Mouse (Mus musculus) gastrocnemius, postnatal 10 days (tissue): ENCODE measurements around the gene Arhgap21. TPM values are rescaled to one million over a fixed set of nuclear protein-coding genes. Genes with fewer than 3 reads are reported as not detected.

Experiments used
- DNase-seq: peaks from one replicate; pipeline ENCODE4 v3.0.0; 2021; ENCODE audit warnings: mixed read lengths
- long read RNA-seq, 2 experiments: library from polyadenylated mRNA; stranded (forward); transcript quantifications; one replicate each; pipeline ENCODE4 v2.0.0; 2021
- total RNA-seq, 2 experiments: library from RNA; stranded (reverse); gene quantifications; 2 replicates each; pipeline ENCODE4 v1.2.3; 2021

Gene Arhgap21
- 10 to 100 TPM; 35.9 to 56.3 TPM for total RNA-seq
- long read RNA-seq, experiment 1, full-length matches to known transcripts = 1 of 11 reads
- long read RNA-seq, experiment 1, partial matches to known transcripts = 3 of 11 reads
- long read RNA-seq, experiment 1, other reads (novel, unspliced or antisense) = 7 of 11 reads
- long read RNA-seq, experiment 2, partial matches to known transcripts = 2 of 8 reads
- long read RNA-seq, experiment 2, other reads (novel, unspliced or antisense) = 6 of 8 reads

DNA sequence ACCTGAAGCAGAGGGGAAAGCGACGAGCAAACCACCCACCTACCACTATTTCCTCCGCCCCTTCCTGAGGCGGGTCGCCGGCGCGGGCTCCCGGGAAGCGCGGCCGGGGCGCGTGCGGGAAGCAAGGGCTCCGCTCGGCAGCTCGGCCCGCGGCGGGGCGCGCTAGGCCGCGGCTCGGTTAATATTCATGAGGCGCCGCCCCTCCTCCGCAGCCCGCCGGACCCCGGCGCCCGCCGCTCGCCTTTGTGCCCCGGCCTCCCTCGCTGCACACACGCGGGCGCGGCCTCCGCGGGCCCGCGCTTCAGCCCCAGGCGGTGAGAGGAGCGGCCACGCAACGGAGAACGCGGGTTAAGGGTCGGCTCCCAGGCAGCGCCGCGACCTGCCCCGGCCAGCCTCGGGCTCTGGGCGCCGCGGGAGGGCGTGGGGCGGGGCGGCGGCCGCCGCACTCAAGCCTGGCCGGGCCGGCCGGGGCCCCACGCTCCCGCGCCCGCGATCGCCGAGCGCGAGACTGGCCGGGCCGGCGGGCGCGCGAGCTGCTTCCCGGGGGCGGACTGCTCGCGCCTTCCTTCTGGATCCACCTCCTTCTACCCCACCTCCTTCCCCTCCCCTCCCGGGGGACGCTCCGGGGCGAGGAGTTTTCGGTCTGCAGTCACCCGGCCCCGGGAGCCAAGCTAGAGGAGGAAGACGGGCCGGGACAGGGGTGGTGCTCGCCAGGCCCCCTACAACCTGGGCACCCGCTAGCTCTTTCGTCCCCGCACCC, at the start of gene Arhgap21:
Arhgap21 (minus strand) TSS at position 441 of the 760 bp plus-strand sequence.
- peak; percentile 86 for DNase-seq

DNA sequence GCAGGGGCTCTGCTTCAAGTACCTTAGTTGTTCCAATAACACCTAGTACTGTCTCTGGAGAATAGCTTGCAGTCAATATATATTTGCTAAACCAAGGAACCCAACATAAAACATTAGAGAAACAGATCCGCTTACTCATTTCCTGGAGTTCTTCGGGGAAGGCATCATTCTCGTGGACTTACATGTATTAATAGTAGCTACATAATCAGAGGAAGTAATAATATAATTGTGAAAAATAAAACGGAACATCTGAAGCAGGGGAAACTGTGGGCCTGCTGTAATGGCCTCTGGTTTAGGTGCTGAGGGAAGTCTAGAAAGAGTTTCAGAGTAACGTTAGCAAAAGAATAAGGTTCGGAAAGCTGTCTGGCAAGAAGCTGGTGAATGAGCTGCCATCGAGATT, 47.9 kb upstream of the Arhgap21 start:
- DNase-seq = no peak

DNA sequence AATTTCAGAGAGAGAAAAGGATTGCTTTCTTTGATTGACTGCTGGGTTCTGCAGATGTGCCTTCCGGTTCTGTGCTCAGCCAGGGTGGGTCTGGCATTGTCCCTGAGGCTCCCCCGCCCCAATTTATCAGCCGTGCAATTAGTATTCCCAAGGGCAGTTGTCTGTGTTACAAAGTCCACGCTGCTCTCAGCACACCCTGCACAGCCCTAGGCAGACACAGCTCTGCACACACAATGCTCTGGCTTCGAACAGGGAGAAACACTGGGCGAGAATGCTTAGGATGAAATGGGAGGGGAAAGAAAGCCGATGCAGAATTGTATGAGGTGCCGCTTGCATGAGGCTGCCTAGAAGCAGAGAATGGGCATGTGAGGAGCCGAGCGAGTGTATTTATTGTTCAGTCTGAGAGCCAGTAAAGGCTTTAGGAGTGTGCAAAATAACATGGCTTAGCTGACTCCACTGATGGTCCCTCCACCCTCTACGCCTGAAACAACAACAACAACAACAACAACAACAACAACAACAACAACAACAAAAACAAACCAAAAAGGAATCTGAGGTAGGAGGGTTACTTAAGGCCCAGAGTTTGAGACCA, 42.2 kb upstream of the Arhgap21 start:
- DNase-seq = no peak

DNA sequence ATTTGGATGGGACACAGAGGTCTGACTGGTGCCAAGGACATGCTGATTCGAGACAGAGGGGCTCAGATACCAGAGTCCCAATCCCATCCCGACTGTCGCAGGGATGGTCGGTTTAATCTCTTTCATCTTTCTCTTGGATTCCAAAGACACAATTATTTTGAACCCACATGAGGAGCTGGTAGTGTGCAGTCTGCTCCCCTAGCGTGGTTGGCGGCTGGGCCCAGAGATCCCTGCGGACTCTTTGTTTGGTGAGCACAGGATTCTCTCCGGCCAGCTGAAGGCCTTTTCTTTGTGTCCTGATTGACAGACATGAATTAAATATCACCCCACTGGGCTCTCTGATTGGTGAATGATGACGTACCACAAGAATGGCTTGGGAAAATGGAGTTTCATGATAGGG, 41.5 kb upstream of the Arhgap21 start:
- DNase-seq = no peak

DNA sequence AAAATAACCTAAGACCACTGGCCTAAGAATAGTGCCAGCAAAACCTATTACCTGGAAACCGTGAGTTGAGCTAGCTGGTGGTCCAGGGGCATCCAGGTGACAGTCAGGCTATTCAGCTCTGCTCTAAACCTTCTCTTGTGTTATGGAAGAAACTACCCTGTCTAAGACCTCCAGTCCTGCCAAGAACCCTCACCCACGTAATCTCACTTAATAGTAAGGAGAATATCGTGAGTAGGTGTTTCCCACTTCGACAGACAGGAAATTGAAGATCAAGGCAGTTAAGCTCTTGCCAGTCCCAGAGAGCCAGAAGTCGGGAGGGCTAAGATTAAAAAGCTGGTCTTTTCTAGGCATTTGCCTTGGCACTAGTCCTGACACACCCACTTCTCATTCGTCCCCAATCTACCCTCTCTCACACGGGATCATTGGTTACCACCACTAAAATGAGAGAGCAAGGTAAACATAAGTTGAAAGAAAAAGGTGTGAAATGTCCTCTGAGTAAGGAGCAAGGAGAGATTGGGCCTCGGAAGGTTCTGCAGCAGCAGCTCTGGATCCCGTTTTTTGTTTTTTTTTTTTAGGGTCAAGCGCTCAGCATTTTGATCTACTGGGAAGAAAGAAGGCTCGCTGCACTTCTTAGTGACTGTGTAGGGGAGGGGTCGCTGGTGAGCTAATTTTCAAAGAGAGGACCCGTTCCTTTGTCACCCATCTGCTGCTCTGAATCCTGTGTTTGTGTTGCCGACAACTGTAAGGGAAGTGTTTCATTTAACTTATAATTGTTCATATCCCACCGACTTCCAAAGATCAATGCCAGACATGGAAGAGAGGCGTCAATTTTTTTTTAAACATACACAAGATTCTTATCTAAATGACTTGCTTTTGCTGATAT, 40.8 kb upstream of the Arhgap21 start:
- no peak for DNase-seq

DNA sequence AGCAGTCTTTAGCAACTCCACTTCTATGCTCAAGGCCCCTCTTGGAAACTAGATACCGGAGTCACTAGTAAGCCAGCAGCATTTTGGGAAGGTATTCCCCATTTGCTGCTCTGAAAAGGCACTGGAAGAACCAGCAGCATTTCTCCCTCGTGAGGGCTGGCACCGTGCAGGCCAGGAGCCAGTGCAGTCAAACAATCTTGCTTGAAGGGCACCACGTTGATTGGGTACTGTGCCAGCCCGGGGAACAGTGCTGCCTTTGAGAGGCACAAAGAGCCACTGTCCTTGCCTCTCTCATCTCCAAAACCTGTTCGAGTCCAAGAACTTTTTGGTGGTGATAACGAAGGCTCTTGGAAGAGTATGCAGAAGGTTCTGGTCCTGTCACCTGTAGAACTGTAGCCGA, 33.9 kb upstream of the Arhgap21 start:
- peak; percentile 17 for DNase-seq

DNA sequence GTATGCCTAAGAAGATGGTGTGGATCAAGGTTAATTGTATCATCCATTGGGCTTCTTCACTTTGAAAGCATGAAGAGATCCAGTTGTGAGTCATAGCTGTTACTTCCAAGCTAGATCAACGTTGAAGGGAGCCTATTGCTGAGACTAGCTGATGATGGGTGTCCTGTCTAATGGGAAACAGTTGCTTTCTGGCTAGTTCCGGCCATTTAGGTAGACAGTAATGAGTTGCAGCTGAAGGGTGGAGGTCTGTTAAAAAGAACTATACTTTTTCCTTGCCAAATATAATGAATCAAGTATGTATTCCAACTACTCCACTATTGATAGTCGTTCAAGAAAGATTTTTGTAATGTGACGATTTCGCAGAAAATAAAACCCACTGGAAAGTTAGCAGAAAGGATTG, 32.5 kb upstream of the Arhgap21 start:
- DNase-seq = no peak

DNA sequence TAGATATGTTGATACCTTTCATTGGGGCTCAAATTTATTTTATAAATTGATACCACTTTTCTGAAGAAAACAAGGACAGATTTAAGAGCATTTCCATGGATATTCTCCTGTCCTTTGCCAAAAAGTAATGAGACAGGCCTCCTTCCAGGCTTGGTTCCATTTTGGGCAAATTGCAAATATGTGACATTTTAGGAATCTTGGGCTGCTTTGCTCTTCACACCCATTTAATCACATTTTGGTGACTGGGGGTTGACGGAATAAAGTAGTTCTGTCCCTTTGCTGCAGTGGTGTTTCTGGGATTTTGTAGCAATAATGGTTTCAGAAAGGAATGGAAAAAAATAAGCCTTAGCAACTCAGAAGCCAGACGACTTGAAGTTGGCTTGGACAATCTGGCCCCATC, 26.9 kb upstream of the Arhgap21 start:
- DNase-seq = no peak

DNA sequence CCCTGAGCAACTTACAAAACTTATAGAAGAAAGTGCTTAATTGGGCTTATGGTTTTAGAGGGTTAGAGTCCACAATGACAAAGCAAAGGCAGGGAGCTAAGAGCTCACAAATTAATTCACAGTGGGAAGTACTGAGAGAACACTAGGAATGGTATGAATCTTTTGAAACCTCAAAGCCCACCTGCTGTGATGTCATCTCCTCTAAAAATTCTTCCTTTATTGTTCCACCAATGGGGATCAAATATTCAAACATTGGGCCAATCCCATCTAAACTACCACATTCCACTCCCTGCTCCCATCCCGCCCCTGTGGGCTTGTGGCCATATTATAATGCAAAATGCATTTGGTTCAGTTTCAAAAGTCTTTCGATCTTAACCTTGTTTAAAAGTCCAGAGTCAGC, 22.8 kb upstream of the Arhgap21 start:
- no peak for DNase-seq

DNA sequence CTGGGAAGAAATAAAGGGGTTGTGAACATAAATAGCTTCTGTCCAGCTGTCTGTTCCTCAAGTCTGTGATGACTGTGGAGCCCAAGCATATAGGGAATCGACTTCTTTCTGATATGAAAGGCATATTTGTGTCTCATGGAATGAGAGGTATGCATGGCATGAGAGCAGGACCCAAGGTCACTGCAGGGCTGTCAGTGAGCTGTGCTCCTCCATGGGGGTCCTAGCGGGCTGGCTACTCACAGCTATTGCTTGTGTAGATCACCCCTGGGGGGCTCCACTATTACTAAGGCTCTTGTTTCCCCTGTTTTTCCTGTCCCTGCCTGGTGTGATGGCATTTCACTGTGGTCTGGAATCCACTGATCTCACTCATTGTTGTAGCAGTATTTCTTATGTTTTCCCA, 22.2 kb upstream of the Arhgap21 start:
- no peak for DNase-seq

DNA sequence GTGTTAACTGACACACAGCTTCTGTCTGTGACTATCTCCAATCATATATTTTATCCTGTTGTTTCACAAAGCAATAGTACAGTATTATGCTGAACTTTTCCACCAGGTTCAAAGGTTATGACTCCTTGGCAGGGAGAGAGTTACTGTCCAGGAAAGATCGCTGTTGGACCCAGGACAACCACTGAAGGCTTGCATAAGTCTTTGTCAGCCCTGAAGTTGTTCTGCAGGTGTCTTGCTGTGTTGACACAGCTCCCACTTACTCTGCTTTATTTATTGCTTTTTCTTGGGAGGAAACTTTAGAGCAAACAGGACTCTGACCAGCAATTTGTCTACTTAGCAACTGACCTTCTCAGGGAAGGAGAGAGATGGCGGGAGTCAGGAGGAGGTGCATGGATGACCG, 21.4 kb upstream of the Arhgap21 start:
- no peak for DNase-seq

DNA sequence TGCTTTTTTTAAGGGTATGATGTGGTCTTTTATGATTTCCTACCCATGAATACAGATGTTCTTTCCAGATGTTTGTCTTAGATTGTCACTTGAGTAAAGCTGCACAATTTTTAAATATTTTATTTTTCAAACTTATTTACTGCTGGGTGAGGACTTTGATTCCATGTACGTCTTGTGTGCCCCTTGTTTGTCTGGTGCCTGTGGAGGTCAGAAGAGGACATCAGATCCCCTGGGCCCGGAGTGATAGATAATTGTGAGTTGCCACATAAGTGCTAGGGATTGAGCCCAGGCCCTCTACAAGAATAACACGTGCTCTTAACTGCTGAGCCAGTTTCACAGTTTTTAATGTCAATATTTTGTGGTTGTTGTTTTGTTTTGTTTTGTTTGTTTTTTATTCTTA, 19.1 kb upstream of the Arhgap21 start:
- DNase-seq = no peak

DNA sequence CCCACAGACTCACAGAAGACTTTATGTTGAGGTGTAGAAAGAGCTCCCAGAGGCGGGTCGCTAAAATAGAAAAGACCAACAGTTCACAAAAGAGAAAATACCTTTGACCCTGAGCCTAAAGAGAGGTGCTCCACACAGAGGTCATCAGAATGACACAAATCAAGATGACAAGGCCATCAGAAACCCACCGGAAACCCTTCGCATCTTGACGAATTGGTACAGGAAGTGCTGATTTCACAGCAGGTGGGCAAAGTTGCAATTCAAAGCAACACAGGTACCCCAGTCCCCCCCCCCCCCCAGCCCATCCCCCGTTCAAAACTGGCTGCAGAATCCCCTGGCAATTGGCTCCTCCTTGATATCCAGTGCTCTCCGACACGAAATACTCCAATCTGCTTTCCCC, 10.0 kb upstream of the Arhgap21 start:
- DNase-seq = no peak

DNA sequence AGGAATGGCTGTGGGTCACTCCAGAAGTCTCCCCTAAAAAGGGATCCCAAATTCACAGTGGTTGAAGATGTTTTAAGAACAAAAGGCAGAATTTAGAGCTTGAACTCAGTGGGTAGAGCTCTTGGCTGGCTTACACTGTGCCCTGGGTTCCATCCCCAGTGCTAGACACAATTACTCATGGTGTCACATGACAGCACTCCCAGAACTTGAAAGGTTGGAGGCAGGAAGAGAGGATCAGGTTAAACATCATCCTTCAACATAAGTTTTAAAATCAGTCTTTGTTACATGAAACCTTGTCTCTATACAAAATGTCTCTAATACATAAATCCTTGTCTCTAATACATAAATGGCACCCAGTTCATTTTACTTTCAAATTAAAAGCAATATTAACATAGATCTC, 8.4 kb upstream of the Arhgap21 start:
- no peak for DNase-seq

DNA sequence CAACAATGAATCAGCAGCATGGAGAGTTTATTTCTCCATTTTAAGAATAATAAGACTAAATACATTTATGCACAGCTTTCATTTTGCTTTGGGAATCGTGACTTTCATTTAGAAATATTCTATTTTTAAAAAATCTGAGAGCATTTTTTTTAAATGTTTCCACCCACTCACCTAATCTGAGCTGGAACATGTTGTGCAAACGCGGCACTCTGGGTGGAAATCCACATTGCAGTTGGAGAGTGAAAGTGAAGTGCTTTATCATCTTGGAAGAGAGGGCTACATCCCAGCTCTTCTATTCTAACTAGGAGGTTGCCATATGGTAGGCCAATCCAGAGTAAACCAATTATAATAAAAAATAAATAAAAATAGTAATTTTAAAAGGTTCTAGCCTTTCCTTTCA, 4.8 kb upstream of the Arhgap21 start:
- no peak for DNase-seq

DNA sequence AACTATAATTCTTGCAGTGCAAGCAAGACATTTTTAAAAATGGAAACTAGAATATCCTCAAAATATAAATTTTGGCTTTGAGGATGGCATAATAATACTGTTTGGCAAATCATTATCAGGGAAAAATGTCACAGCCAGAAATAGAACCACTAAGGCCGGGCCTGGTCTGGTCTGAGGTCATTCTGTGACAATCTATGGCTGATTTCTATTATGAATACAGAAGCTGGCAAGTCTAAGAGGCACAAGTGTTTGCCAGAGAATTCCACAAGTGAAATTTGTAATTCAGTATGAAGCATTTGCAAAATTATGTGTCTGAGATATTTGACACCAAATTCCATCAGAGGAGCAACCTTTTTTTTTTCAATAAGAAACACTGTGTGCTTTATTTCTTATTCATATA, 3.5 kb upstream of the Arhgap21 start:
- DNase-seq = no peak

DNA sequence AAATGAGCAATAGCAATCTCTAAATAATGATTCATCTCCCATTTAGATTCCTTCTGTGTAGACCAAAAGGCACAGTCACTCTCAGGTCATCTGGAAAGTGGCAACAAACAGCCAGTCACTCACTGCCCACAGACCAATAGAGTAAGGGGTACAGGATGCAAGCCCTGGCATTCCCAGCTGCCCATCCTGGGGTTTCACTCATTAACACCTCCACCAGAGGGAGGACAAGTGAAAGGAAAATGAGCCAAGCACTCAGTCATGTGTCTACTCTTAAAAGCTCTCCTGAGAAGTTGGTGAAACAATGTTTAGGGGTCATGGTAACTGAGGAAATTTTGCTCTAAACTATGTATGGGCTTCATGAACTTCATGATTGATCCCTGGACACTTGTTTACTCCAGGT, 2.9 kb upstream of the Arhgap21 start:
- DNase-seq = no peak

DNA sequence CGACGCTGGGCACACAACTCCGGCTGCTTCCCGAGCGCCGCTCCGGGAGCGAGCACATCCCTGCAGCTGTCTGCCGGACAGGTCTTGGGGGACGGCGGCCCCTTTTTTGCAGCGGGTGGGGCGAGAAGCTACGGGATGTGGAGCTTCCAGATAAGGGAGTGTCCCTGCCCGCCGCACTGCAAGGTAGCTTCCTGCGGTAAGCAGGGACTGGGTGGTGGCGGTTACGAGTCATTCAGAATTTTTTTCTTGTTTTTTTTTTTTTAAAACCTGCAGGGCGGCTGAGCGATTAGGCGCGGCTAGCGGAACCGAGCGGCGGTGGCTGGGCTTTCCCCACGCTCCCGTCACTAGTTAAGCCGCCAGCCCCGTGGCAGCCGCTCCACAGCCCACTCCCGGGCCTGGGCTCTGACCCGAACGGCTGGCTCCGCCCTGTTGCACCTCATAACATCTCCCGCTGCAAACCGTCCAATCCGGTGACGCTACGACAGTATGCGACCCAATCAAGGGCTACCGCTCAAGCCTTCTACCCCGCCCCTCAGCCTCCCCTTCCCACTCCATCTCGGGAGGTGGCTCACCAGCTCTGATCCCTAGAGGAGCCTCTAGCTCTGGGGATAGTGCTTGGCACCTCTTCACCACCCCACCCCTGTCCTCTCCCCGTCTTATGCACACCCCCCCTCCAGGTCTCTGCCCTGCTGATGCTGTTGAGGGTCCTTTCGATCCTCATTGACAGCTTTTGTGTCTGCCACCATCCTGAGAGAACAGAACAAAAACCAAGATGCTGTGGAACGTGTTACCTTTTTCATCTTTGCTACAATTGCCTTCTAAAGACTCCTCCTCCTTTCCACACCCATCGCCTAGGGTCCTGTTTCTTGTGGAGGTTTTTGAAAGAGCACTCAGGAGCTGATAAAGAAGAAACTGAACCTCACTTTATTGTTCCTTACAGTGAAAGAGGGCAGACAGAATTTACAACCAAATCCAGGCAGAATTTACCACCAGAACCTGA, 820 bp upstream of the Arhgap21 start:
- peak; percentile 89 for DNase-seq

DNA sequence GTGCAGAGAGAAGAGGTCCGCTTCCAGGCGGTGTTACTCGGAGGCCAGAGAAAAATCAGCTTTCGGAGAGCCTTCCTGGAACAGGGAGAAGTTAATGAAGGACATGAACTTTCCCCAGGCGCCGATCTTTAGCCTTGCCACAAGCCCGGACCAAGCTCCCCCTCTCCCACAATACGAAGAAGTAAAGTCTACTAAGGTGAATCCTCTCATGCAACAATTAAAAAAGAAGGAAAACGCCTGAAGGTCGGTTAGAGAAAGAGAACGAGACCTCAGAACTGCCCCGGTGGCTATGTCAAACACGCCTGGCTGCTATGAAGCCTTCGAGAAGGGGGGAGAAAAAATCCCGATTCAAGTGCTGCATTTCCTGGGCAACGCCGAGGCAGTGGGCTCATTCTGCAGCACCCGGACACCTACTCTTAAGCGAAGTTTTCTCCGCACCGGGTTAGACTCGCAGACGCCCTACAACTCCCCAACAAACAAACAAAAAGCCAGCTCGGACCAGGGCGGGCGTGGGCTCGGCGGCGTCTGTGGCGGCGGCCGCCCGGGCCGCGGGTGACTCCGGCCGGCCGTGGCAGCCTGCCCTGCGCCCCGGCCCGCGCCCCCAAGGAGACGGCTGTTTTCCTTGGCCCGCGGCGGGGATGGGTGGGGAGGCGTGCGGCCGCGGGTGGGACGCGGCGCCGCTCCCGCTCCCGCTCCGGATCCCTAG, 882 bp downstream of the Arhgap21 start:
- DNase-seq = peak; percentile 58

DNA sequence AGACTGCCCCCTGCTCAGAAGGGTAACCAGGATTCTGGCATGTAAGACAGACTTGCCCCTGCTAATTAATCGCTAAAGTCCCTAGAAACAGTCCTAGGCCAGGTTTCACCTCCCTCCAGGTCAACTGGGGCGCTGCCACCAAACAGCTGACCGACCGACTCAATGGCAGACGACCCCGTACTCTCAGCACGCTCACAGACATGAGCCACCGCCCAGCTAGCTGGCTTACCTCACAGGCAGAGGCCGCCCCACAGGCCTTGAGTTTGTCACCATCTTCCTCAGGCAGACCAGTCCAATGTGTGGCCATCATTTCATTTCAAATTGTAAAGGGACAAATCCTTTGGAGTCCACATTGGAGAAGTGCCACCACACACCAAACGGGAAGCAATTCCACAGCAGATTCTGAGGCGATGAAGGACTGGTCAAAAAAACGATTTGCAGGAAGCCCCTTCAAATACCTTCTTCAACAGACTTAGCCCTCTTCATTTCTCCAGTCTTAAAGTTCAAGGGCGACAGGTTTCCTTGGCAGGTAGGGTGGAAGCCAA, 1.5 kb downstream of the Arhgap21 start:
- peak; percentile 42 for DNase-seq
